In the genomic region with DNA sequence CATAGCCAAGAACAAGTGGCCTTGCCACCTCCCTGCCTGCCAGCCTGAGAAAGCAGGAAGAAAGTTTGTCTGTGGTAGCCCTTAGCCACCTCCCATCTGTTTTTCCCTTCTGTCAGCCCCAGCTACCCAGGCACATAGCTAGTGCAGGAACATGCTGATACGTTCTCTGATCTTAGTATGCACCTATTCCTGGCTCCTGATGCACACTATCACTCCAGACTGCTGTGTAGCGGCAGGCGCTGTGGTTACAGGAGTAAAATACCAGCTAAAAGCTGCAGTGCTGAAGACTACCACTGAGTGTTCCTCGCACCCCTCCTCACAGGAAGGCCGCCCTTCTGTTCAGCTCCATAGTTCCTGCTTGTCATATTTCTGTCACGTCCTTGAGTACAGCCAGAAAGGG, we compare ENCODE assay signal across 18 mouse cellular contexts.
DNase-seq lines count a peak whose midpoint lies in the region; ATAC-seq and TF ChIP-seq lines count a peak whose summit lies in the region.
"Had no signal": no experiment of that assay in that cellular context is flagged by ENCODE, and none has a peak within 500 bp of the region (broad histone marks: within the 10 kb centered on the region; RNA-seq: fewer than 3 reads in every experiment).

No protein-coding gene starts in this region.

- H3K4me2 ChIP-seq in kidney, embryonic 14.5 days (replicated peaks; ENCODE audit: low read depth, low read length): no peak overlapping the region
- H3K4me2 ChIP-seq: embryonic facial prominence, embryonic 15.5 days; forebrain, embryonic 13.5 days; liver, embryonic 12.5 days; midbrain, embryonic 13.5 days; neural tube, embryonic 12.5 days had no signal

- no peak for TF ChIP-seq POLR2A in kidney, adult 2 months (IDR thresholded peaks at IDR 0.05; ENCODE audit: low read depth, low read length)

- peak overlapping the region; percentile 30; the same call in 1 of the 2 replicates for H3K27ac ChIP-seq in kidney, embryonic 14.5 days (ENCODE audit: low read depth, low read length)
- no peak overlapping the region for H3K27ac ChIP-seq in kidney, adult 2 months (ENCODE audit: insufficient read depth, low read depth, low read length)
- H3K27ac ChIP-seq: embryonic facial prominence, embryonic 15.5 days; forebrain, embryonic 13.5 days; liver, embryonic 12.5 days; midbrain, embryonic 13.5 days; neural tube, embryonic 12.5 days had no signal

- ATAC-seq in kidney, embryonic 14.5 days (ENCODE audit: low FRiP score, low TSS enrichment): no peak
- ATAC-seq: forebrain, embryonic 13.5 days; liver, embryonic 12.5 days; midbrain, embryonic 13.5 days had no signal

- peaks cover 13% of the 10 kb centered on the region for H3K4me1 ChIP-seq in kidney, embryonic 14.5 days (ENCODE audit: control insufficient read depth, insufficient read depth, low read length)
- H3K4me1 ChIP-seq in kidney, adult 2 months (ENCODE audit: control insufficient read depth, insufficient read depth, low read length): no peaks in the 10 kb centered on the region
- H3K4me1 ChIP-seq: forebrain, embryonic 13.5 days; liver, embryonic 12.5 days; midbrain, embryonic 13.5 days; neural tube, embryonic 12.5 days had no signal

- peaks cover 21% of the 10 kb centered on the region for H3K36me3 ChIP-seq in kidney, embryonic 14.5 days (ENCODE audit: control insufficient read depth, insufficient read depth, low read length)
- no peaks in the 10 kb centered on the region for H3K36me3 ChIP-seq in kidney, adult 2 months (ENCODE audit: control insufficient read depth, insufficient read depth, low read length)
- H3K36me3 ChIP-seq: liver, embryonic 12.5 days; midbrain, embryonic 13.5 days; neural tube, embryonic 12.5 days had no signal

- 89% methylated on average over 6 of the region's 6 CpGs for WGBS in kidney, embryonic 14.5 days
- 84% methylated on average over 6 of the region's 6 CpGs for WGBS in kidney, adult 2 months

- H3K27me3 ChIP-seq in kidney, embryonic 14.5 days (ENCODE audit: control insufficient read depth, insufficient read depth, low read length): no peaks in the 10 kb centered on the region
- H3K27me3 ChIP-seq in kidney, adult 2 months (replicated peaks; ENCODE audit: control insufficient read depth, insufficient read depth, low read length): no peaks in the 10 kb centered on the region
- H3K27me3 ChIP-seq: embryonic facial prominence, embryonic 15.5 days; forebrain, embryonic 13.5 days; liver, embryonic 12.5 days; midbrain, embryonic 13.5 days; neural tube, embryonic 12.5 days had no signal

- H3K9ac ChIP-seq in kidney, embryonic 14.5 days (ENCODE audit: low read depth, low read length): no peak overlapping the region; the same call in 1 of the 2 replicates
- H3K9ac ChIP-seq: embryonic facial prominence, embryonic 15.5 days; forebrain, embryonic 13.5 days; liver, embryonic 12.5 days; midbrain, embryonic 13.5 days; neural tube, embryonic 12.5 days had no signal

- DNase-seq in kidney, adult 2 months: no peak
- DNase-seq in right cerebral cortex, adult 2 months (ENCODE audit: low spot score in 2 of 2): peak; percentile 21 to 37
- DNase-seq in right cerebral cortex, postnatal 25 days: no peak
- peak; percentile 45 for DNase-seq in layer of hippocampus, adult 9-11 months
- DNase-seq in telencephalon, adult 2 months (ENCODE audit: low read depth, low spot score): peak; percentile 33
- no peak for DNase-seq in urinary bladder, postnatal 10 days (ENCODE audit: low spot score)
- DNase-seq in spleen, postnatal 4 days (ENCODE audit: low spot score in 2 of 2): no peak
- DNase-seq: cerebellum, postnatal 14 days; gastrocnemius, postnatal 25 days; lung, postnatal 14 days; retina, postnatal 1 day; thymus, postnatal 4 days had no signal

- H3K9me3 ChIP-seq in kidney, embryonic 14.5 days (ENCODE audit: control insufficient read depth, low read length): no peaks in the 10 kb centered on the region
- H3K9me3 ChIP-seq: embryonic facial prominence, embryonic 15.5 days; forebrain, embryonic 13.5 days; liver, embryonic 12.5 days had no signal

- no peak for TF ChIP-seq CTCF in kidney, adult 2 months (conservative IDR thresholded peaks at IDR 0.05; ENCODE audit: insufficient read depth, insufficient read length, low read depth, low read length)

- no peak overlapping the region for H3K4me3 ChIP-seq in kidney, embryonic 14.5 days (ENCODE audit: low read length)
- H3K4me3 ChIP-seq in kidney, adult 2 months (ENCODE audit: insufficient read depth, low read depth, low read length): no peak overlapping the region
- H3K4me3 ChIP-seq: embryonic facial prominence, embryonic 15.5 days; forebrain, embryonic 13.5 days; liver, embryonic 12.5 days; midbrain, embryonic 13.5 days; neural tube, embryonic 12.5 days had no signal

Comparison
In these comparisons a context has a peak if more than half of its experiments do, and no peak if none do; other contexts are left out.
1. DNase-seq: peak in right cerebral cortex, adult 2 months (2 of 2), layer of hippocampus, adult 9-11 months (single experiment) and telencephalon, adult 2 months (single experiment); none in kidney, adult 2 months (single experiment), right cerebral cortex, postnatal 25 days (single experiment), urinary bladder, postnatal 10 days (single experiment) and spleen, postnatal 4 days (0 of 2).